Mouse (Mus musculus): ENCODE data around the gene Adssl1.

Adssl1 gene

DNA sequence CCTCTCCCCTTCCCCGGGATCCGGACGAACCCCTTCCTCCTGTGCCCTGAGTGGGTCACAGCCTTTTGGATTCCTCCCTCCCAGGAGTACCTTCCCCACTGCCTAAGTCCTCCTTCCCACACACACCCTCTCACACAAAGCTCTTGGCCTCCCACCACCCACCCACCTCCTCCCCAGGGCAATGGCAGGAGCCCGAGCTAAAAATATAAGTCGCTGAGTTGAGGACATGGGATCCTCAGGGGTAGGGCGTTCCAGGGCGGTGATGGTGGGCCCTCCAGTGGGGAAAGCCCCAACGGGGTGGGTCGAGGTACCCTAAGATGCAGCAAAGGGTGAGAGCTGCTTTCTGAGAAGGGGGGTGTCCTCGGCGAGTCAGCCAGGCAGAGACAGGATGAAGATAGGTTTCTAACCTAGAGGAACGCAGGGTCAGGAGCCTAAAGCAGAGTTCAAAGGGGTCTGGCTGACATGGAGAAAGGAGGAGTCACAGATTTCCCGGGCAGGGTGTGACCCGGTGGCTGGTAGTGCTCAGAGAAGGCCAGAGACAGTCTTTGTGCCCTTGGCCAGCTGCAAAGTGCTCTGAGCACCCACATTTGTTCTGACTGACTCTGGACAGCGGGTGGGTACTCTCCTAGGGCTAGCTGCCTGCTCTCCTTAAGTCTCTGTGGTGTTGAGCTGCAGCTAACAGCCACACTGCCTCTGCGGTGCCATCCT, 663 bp downstream of the Adssl1 start:
- in situ Hi-C loops (cut with MboI, MseI), result loop anchor here in 1 of 2 experiments (5.0 kb wide), 1 partner anchor 68 kb away; no protein-coding TSS in a partner anchor

DNA sequence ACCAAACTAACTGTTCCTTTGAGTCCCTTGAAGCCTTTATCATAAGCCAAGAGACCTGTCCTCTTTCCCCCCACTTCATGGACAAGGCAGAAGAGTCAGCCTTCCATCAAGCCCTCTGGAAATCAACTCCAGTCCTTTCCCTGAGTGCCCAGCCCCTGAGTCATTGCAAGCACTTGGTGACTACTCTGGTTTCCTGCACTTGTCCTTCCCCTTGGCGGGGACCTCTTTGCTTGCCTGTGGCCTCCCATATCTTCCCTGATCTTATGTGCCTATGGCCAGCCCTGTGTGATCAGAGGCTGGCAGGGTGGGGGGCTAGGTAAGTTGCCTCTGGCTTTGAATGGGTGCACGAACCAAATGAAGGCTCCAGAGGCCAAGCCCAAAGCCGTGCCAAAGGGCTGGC, 2.1 kb downstream of the Adssl1 start:
- in situ Hi-C loops (cut with MboI, MseI), result loop anchor here in 1 of 2 experiments (5.0 kb wide), 1 partner anchor 70 kb away; no protein-coding TSS in a partner anchor

DNA sequence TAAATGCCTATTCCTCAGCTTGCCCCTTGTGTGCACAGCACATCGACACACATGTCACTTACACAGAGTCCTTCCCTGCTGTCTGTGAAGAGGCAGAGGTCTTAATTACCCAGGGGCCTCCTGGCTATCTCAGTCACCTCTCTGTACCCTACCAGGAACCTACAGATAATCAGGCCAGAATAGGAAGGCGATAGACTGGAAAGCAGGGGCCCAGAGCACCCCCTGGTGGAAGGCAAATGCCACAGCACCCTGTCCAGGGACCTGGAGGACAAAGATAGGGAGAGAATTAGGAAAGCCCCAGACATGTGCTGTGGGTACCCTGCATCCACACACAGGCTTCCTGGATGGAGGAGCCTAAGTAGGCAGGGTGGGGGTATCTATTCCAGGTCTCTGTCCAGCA, 3.9 kb downstream of the Adssl1 start:
- in situ Hi-C loops (cut with MboI, MseI), result loop anchor here in 1 of 2 experiments (5.0 kb wide), 1 partner anchor 71 kb away; no protein-coding TSS in a partner anchor

DNA sequence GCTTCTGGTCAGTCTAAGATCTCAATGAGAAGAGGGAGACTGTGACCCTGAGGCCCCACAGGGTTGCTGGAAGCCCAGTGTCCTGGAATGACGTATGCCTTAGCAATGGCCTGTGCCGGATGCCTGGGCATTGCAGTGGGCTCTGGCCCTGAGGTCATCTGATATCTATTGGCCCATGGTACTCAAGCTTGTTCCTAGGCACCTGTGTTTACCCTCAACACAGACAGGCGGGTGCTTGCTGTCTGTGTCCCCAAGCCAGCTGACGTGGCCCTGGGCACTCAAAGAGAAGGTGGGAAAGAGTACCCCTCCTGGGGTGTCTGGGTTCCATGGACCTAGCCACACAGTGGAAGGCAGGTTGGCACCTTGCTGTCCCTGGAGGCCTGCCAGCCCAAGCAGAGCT, 5.9 kb downstream of the Adssl1 start:
- in situ Hi-C loops (cut with MboI, MseI), result no loop called here

DNA sequence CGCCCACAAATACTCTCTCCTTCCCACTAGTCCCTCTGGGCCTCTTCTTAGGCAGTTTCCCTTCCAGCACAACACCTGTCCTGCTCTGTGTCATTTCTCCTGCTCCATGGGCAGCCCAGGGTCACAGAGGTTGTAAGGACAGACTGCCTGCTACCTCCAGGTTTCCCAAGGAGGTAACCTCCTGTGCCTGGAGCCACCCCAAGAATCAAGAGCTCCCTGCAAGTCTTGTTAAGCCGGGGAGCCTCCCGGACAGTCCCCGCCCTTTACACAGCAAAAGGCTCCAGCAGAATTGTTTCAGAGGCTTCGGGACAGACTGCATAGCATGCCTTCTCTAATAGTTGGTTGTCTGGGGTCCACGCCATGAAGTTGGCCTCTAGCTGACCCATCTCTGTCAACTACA, 6.6 kb downstream of the Adssl1 start:
- in situ Hi-C loops (cut with MboI, MseI), result no loop called here

DNA sequence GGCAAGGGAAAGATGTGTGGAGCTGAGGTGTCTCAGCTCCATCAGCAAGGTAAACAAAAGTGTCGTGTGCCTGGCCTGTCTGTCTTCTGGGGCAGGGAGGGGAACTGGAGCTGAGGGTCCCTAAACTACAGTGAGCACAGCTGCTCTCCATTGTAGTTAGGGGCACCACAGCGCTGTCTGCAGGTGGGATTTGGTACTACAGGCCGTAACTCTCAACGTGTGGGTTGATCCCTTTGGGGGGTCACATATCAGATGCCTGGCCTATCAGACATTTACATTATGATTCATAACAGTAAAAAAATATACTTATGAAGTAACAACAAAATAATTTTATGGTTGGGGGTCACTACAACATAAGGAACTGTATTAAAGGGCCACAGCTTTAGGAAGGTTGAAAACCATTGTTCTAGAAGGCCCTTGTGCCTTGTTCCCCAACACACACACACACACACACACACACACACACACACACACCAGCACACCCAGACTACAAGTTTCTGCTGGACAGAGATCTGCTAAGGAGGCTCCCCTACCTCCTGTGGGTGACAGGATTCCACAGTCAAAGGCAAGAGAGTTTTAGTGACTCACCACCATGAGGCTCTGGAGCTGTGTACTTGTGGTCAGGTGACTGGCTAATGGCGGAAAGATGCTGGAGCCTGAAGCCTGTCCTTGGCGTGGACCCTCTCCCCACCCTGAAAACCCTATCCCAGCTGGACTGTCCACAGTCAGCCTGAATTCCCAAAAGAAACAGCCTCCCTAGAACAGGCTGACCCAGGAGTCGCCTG, 7.4 kb downstream of the Adssl1 start:
- in situ Hi-C loops (cut with MboI, MseI), result no loop called here

- in situ Hi-C loops (cut with MboI, MseI), result no loop called here
Measured at GRCm38 (mm10) chr12:112628197-112628596, 8.4 kb downstream of the Adssl1 start.

GRCm38 (mm10) chr12:112628928-112629721, 9.3 kb downstream of the Adssl1 start:
- in situ Hi-C loops (cut with MboI, MseI), result no loop called here

DNA sequence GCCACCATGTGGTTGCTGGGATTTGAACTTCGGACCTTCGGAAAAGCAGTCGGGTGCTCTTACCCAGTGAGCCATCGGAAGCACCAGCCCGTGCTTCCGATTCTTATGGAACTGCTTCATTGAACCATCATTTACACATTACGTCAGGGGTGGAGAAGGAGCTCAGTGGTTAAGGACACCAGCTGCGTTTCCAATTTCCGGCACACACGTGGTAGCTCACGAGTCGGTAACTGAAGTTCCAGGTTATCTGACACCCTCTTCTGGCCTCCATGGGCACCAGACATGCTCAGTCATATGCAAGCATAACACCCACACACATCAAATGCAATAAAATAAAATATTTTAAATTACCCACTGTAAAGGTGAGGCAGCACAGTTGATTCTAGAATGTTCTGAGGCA, 10.2 kb downstream of the Adssl1 start:
- in situ Hi-C loops (cut with MboI, MseI), result no loop called here

- in situ Hi-C loops (cut with MboI, MseI), result no loop called here
Measured at GRCm38 (mm10) chr12:112630796-112631195, 11.0 kb downstream of the Adssl1 start.

- in situ Hi-C loops (cut with MboI, MseI), result no loop called here
Measured at GRCm38 (mm10) chr12:112631472-112631871, 11.6 kb downstream of the Adssl1 start.

DNA sequence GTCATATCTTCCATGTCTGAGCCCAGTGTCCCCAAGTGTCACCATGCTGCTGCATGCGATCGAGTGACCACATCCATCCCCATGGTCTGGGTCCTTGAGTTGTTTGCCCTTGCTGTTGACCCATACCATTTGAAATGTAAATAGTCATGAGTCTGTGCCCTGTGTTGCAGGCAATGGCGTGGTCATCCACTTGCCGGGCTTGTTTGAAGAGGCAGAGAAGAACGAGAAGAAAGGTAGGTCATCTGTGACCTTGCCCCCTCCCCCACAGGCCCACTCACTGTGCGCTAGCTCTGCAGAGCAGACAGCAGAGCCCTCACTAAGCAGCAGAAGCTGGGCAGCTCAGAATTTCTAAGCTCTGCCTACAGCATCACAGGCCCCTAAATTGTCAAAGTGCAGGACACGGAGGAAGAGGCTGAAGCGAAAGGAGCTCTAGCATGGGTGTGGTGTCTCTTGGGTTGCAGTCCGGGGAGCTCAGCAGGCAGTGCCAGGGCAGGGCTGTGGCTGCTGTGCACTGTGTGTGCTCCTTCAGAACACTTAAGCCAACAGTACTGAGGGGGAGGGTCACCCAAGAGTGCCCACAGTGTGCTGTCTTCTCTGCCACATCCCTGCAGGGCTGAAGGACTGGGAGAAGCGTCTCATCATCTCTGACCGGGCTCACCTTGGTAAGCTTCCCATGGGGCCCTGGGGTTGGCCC, 12.4 kb downstream of the Adssl1 start:
- in situ Hi-C loops (cut with MboI, MseI), result no loop called here

DNA sequence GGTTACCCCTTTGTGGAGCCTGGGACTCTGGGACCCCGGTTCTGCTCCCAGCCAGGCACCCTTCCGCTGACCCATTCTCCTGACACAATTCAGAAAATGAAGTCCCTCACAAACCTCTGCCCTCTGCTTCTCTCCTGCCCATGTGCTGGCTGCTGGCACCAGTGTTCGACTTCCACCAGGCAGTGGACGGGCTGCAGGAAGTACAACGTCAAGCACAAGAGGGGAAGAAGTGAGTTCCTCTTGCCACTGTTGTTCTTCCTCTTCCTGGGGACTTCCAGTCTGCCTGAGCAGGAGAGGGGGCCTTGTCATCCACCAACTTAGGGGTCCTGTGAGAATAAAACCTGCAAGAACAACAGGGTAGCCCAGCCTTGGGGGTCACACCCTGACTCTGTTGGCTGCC, 13.1 kb downstream of the Adssl1 start:
- in situ Hi-C loops (cut with MboI, MseI), result no loop called here

- in situ Hi-C loops (cut with MboI, MseI), result no loop called here
Measured at GRCm38 (mm10) chr12:112633686-112634085, 13.8 kb downstream of the Adssl1 start.

GRCm38 (mm10) chr12:112639526-112639925, 19.7 kb downstream of the Adssl1 start:
- in situ Hi-C loops (cut with MboI, MseI), result no loop called here

DNA sequence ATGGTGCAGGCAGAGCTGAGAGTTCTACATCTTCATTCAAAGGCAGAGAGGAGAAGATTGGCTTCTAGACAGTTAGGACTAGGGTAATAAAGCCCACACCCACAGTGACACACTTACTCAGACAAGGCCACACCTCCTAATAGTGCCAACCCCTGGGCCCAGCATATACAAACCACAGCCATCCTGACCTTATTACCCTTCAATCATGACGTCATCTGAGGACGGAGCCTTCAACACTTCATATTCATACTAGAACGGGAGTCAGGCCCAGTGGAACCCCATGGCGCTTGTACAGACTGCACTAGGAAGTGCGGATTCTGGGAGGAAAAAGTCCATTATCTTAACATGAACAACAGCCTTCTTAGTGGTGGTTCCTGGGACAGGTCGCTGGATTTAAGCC, 23.3 kb downstream of the Adssl1 start:
- in situ Hi-C loops (cut with MboI, MseI), result no loop called here

- in situ Hi-C loops (cut with MboI, MseI), result no loop called here
Measured at GRCm38 (mm10) chr12:112644180-112644854, 24.5 kb downstream of the Adssl1 start, which contains the start of gene Siva1. Gene Siva1, plus strand, starts transcription at chr12:112644679.

GRCm38 (mm10) chr12:112644855-112645506, 25.1 kb downstream of the Adssl1 start:
- in situ Hi-C loops (cut with MboI, MseI), result no loop called here

- in situ Hi-C loops (cut with MboI, MseI), result no loop called here
Measured at GRCm38 (mm10) chr12:112646139-112646538, 26.3 kb downstream of the Adssl1 start.

DNA sequence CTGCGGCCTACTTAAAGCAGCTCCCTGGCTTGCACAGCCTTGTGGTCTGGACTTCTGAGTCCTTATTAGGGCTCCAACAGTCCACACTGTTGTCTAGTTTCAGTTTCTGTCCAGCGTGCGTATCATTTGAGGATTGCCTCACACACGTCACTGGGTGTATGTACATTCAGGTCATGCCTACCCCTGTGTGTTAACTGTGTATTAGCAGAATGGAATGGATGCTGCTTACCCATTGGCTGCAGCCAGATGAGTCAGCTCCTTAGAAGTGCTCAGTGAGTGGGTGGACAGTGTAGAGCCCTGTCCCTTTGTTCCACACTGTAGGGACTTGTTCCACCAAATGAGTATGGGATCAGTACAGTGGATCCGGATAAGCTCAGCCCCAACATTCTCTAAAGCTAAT, 28.2 kb downstream of the Adssl1 start:
- in situ Hi-C loops (cut with MboI, MseI), result no loop called here
